Mouse (Mus musculus) G1E (cell line): ENCODE measurements around the gene Ercc1.

ENCODE experiments used
- CTCF ChIP-seq: IDR thresholded peaks from 2 replicates; pipeline ENCODE4 v1.5.1; 2012; ENCODE audit warnings: low read depth, low read length, inconsistent platforms, mixed read lengths
- GATA1 ChIP-seq: IDR thresholded peaks from 2 replicates; pipeline ENCODE4 v1.6.1; 2012; ENCODE audit warnings: borderline replicate concordance, low read length, inconsistent platforms, mixed read lengths
- TAL1 ChIP-seq: conservative IDR thresholded peaks from 2 replicates; pipeline ENCODE4 v1.6.1; 2012; ENCODE audit warnings: low read depth, low read length, inconsistent platforms, mixed read lengths

DNA sequence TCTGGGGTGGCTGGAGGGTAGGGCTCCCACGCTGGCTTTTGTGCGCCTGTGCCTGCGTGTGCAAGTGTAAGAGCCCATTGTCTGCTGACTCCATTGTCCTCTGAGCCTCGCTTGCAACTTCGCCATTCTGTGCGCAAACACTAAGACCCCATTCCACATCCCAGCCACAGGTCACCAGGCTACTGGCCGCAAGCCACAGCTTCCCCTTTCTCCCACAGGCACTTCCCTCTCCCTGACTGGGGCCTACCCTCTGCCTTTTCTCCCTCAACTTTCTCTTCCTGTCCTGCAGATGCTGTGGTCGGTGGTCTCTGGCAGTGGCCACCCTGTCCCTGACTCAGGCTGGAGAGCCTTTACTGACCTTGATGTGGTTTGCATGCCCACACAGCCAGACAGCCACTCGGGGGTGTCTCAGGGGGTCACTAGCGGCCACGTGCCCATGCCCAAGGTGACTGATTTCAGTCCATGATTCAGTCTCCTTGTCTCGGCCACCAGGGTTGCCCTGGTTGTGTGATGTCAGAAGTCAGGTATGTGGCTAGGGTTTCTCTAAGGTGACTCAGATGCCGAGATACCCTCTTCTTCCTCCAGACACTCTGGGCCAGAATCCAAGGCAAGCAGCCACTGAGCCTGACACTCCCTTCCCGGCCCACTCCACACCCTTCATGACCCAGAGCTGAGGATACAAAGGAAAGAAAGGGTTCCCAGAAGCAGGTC, 28.0 kb upstream of the Ercc1 start:
- TF ChIP-seq CTCF (no peak), TAL1 (no peak), GATA1 (no peak)
